Mouse (Mus musculus) thymus, postnatal 4 days (tissue): ENCODE measurements at regions not wholly inside any gene's neighbourhood (a gene's known extent, or its start where the extent isn't known, plus 50 kb on each side); places are given as distances from the start of the nearest gene placed in this dataset.

Source experiments
- DNase-seq: peaks from one replicate; pipeline ENCODE4 v3.0.0; 2021

- DNase-seq = no peak
These were observed 602.8 kb downstream of the Ets1 start for GRCm38 (mm10) chr9:33238846-33239245.

- DNase-seq = no peak
These were observed 604.5 kb downstream of the Ets1 start for GRCm38 (mm10) chr9:33240506-33240905.

GRCm38 (mm10) chr9:33240914-33241635 is 605.1 kb downstream of the Ets1 start:
- DNase-seq = no peak

- DNase-seq = peak; percentile 65
These were observed 610.9 kb downstream of the Ets1 start for GRCm38 (mm10) chr9:33246932-33247331.

- no peak for DNase-seq
These were observed 622.2 kb downstream of the Ets1 start for GRCm38 (mm10) chr9:33258241-33258640.

GRCm38 (mm10) chr9:33260171-33260570 is 624.1 kb downstream of the Ets1 start:
- DNase-seq = peak; percentile 39

- no peak for DNase-seq
These were observed 653.4 kb downstream of the Ets1 start for GRCm38 (mm10) chr9:33289381-33289780.

GRCm38 (mm10) chr9:33292116-33292515 is 656.1 kb downstream of the Ets1 start:
- DNase-seq = no peak

- DNase-seq = no peak
These were observed 659.9 kb downstream of the Ets1 start for GRCm38 (mm10) chr9:33295925-33296324.

GRCm38 (mm10) chr9:33319525-33320025 is 683.6 kb downstream of the Ets1 start:
- DNase-seq = no peak

GRCm38 (mm10) chr9:33327722-33328121 is 691.7 kb downstream of the Ets1 start:
- no peak for DNase-seq

GRCm38 (mm10) chr9:33350258-33350657 is 714.2 kb downstream of the Ets1 start:
- DNase-seq = no peak

- DNase-seq = no peak
These were observed 720.6 kb downstream of the Ets1 start for GRCm38 (mm10) chr9:33356621-33357020.

- no peak for DNase-seq
These were observed 724.9 kb downstream of the Ets1 start for GRCm38 (mm10) chr9:33360966-33361365.

- DNase-seq = no peak
These were observed 753.1 kb downstream of the Ets1 start for GRCm38 (mm10) chr9:33389170-33389569.

GRCm38 (mm10) chr9:33404691-33405090 is 768.7 kb downstream of the Ets1 start:
- DNase-seq = no peak

GRCm38 (mm10) chr9:33407517-33407916 is 771.5 kb downstream of the Ets1 start:
- DNase-seq = no peak

- DNase-seq = no peak
These were observed 787.8 kb downstream of the Ets1 start for GRCm38 (mm10) chr9:33423781-33424180.

GRCm38 (mm10) chr9:33436459-33436858 is 800.4 kb downstream of the Ets1 start:
- DNase-seq = no peak

GRCm38 (mm10) chr9:33442266-33442665 is 806.2 kb downstream of the Ets1 start:
- DNase-seq = no peak

GRCm38 (mm10) chr9:33445902-33446301 is 809.9 kb downstream of the Ets1 start:
- no peak for DNase-seq

- DNase-seq = no peak
These were observed 839.1 kb downstream of the Ets1 start for GRCm38 (mm10) chr9:33475106-33475505.

GRCm38 (mm10) chr9:33482845-33483540 is 847.0 kb downstream of the Ets1 start:
- no peak for DNase-seq

- DNase-seq = no peak
These were observed 847.5 kb downstream of the Ets1 start for GRCm38 (mm10) chr9:33483541-33483846.
